Mouse (Mus musculus): ENCODE measurements at regions not wholly inside any gene's neighbourhood (a gene's known extent, or its start where the extent isn't known, plus 50 kb on each side); places are given as distances from the start of the nearest gene placed in this dataset.

- TF ChIP-seq CTCF (IDR thresholded peaks at IDR 0.05; ENCODE audit: low read depth) (no peak), EP300 (IDR thresholded peaks at IDR 0.05; ENCODE audit: low read depth) (no peak)
Measured at GRCm38 (mm10) chr12:109971508-109971907, 307.4 kb upstream of the Dio3 start.

All from liver, postnatal 0 days (tissue).